Mouse (Mus musculus): ENCODE data around the gene Flrt3.

Flrt3 gene

DNA sequence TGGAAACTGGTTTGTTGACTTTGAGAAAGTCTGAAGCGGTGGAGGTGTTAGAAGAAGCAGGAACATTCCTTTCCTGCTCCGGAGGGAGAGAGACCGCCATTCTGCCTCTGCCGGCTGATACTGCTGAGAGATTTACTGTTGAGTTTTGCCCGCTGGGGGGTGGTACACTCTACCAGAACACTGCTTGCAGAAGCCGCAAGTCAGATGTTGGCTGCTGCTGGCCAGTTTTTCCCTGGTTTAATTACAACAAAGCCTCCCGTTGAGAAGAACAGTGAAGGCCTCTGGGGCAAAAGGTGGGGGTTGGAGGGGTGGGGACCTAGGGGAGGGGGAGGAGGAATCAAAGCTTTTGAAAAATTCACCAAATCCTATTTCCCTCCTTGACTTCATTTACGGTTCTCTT is 3.0 kb downstream of the Flrt3 start:
- no peak for TF ChIP-seq GATA4 (IDR thresholded peaks at IDR 0.05; ENCODE audit: insufficient replicate concordance, low read length)

DNA sequence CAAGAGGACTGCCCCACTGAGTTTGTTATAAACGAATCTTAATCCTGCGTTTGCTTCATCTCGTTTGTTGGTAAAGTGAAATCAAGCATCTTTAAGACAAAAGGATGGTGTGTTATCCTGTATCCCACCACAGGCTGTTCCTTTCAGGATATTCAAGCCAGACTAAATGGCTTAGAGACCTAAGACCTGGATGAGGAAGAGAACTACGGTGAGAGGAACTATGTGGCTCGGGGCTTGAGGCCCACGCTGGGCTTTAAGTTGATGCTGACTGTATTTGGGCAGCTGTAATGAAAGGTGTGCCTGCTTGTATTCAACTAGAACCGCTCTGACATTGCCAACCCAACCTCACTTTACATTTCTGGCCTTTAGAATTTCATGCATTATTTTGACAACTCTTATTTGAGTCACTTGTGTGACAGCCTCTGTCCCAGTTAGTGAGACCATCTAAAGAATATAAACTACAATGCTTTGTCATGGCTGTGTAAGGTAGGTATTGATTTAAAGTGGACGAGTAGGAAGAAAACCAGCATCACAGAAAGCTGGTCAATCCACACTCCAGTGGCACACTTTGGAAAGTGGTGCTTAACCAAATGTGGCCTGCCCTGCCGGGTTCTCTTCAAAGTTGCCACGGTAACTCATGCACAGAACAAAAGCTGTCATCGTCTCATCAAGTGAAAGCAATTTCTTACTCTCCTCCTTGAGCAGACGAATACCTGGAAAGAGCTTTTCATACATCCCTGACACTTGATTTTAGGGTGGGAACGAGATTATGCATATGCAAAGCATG is 3.8 kb downstream of the Flrt3 start:
- no peak for TF ChIP-seq GATA4 (IDR thresholded peaks at IDR 0.05; ENCODE audit: insufficient replicate concordance, low read length)

- no peak for TF ChIP-seq GATA4 (IDR thresholded peaks at IDR 0.05; ENCODE audit: insufficient replicate concordance, low read length)
These were observed 4.4 kb downstream of the Flrt3 start for GRCm38 (mm10) chr2:140666846-140667245.

DNA sequence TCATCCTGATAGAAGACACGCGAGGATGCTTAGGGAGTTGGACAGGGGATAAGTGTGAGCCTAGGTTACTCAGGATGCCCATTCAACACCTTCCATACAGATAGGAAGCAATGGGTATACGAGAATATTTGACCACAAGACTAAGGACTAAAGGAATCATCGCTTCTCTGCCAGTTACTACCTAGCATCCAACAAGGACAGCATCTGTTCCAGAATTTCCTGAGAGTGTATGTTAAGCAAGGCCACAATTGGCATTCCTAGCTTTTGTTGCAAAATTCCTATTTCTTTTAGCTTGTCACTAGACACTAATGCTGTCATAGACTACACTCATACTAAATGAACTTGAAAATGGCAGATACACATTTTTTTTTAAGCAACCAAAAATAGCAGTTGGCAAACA is 6.9 kb downstream of the Flrt3 start:
- TF ChIP-seq GATA4 (IDR thresholded peaks at IDR 0.05; ENCODE audit: insufficient replicate concordance, low read length): no peak

DNA sequence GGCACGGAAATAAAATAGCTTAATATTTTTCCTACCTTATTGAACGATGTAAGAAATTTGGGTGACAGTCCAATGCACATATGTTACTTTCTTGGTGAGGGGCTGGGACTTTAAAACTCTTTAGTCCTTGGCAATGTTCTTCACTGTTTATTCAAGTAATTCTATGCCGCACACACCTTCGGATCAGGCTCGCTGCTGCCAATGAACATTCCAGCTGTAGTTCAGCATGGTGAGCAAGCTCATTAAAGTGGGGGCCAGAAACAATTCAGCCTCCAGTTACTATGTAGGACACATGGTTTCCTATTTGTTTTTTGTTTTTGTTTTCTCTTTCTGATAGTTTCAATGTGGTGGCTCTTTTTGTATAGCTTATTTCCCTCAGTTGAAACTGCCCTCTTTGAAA is 8.6 kb downstream of the Flrt3 start:
- TF ChIP-seq GATA4 (IDR thresholded peaks at IDR 0.05; ENCODE audit: insufficient replicate concordance, low read length): no peak

DNA sequence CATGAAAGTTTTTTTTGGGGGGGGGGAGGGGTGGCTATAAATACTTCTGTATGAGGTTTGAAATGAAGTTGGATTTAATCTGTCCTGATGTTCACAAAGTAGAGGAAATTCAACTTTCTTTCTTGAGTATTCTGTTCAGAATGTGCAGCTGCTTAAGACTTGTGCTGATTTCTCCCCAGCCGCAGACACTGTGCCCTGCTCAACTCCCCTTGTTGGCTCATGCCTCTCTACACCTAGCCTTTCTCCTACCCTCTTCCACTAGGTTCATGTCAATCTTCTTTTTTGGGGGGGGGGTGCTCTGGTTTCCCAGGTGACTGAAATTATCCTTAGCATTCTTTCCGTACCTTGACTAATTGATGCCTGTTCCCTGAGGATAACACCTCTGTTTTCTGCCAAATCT is 17.3 kb downstream of the Flrt3 start:
- no peak for TF ChIP-seq GATA4 (IDR thresholded peaks at IDR 0.05; ENCODE audit: insufficient replicate concordance, low read length)

GRCm38 (mm10) chr2:140653481-140653880 is 17.8 kb downstream of the Flrt3 start:
- no peak for TF ChIP-seq GATA4 (IDR thresholded peaks at IDR 0.05; ENCODE audit: insufficient replicate concordance, low read length)

GRCm38 (mm10) chr2:140621730-140622337 is 49.4 kb downstream of the Flrt3 start:
- no peak for TF ChIP-seq GATA4 (IDR thresholded peaks at IDR 0.05; ENCODE audit: insufficient replicate concordance, low read length)

DNA sequence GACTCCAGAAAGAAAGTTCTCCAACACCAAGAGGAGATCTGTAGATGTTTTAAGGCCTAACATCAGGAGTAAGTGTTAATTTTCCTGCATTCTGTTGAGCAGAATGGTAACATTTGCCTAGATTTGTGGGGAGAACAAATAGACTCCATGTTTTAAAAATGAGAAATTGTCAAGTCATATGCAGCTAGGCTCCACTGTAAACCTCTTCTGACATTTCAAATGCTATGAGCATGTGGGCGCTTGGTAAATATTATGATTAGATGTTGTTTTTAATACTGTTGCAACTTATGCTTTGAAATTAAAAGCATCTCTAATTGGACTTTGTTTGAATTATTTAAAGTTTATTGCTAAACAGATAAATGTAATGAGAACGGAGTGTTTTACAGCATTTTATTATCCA is 55.8 kb downstream of the Flrt3 start:
- no peak for TF ChIP-seq GATA4 (IDR thresholded peaks at IDR 0.05; ENCODE audit: insufficient replicate concordance, low read length)

Data from liver, adult (tissue).